10 mouse cellular contexts compared by ENCODE assay signal in genomic region chr11:108268421-108269322, GRCm38 (mm10).
DNase-seq lines count a peak whose midpoint lies in the region; ATAC-seq lines count a peak whose summit lies in the region.
"Had no signal": no experiment of that assay in that cellular context is flagged by ENCODE, and none has a peak within 500 bp of the region (broad histone marks: within the 10 kb centered on the region; RNA-seq: fewer than 3 reads in every experiment).

No protein-coding gene starts in this region.

- peaks cover 5% of the 10 kb centered on the region for H3K4me1 ChIP-seq in liver, embryonic 11.5 days (replicated peaks; ENCODE audit: control insufficient read depth, insufficient read depth, low read length)
- H3K4me1 ChIP-seq in liver, embryonic 12.5 days: peaks cover 42% of the 10 kb centered on the region
- H3K4me1 ChIP-seq in hindbrain, embryonic 16.5 days (ENCODE audit: control insufficient read depth, insufficient read depth, low read depth, low read length): peaks cover 23% of the 10 kb centered on the region
- peaks cover 38% of the 10 kb centered on the region for H3K4me1 ChIP-seq in neural tube, embryonic 13.5 days (replicated peaks)

- H3K36me3 ChIP-seq in liver, embryonic 11.5 days (ENCODE audit: control insufficient read depth, insufficient read depth, low read length): no peaks in the 10 kb centered on the region
- no peaks in the 10 kb centered on the region for H3K36me3 ChIP-seq in liver, embryonic 12.5 days
- H3K36me3 ChIP-seq in hindbrain, embryonic 16.5 days (ENCODE audit: control insufficient read depth, insufficient read depth, low read length): no peaks in the 10 kb centered on the region
- no peaks in the 10 kb centered on the region for H3K36me3 ChIP-seq in neural tube, embryonic 13.5 days
- H3K36me3 ChIP-seq: embryonic facial prominence, embryonic 12.5 days had no signal

- H3K4me3 ChIP-seq in liver, embryonic 11.5 days (ENCODE audit: low read depth, low read length): no peak overlapping the region
- no peak overlapping the region for H3K4me3 ChIP-seq in liver, embryonic 12.5 days
- H3K4me3 ChIP-seq in hindbrain, embryonic 16.5 days (ENCODE audit: low read length): no peak overlapping the region
- no peak overlapping the region for H3K4me3 ChIP-seq in neural tube, embryonic 13.5 days
- H3K4me3 ChIP-seq: embryonic facial prominence, embryonic 12.5 days had no signal

- H3K27ac ChIP-seq in liver, embryonic 11.5 days (ENCODE audit: low read depth, low read length): peak overlapping the region; percentile 32
- H3K27ac ChIP-seq in liver, embryonic 12.5 days: no peak overlapping the region
- peak overlapping the region; percentile 1; the same call in 1 of the 2 replicates for H3K27ac ChIP-seq in hindbrain, embryonic 16.5 days (ENCODE audit: low read depth, low read length)
- peak overlapping the region; percentile 69 for H3K27ac ChIP-seq in neural tube, embryonic 13.5 days (replicated peaks)
- H3K27ac ChIP-seq: embryonic facial prominence, embryonic 12.5 days had no signal

- no peaks in the 10 kb centered on the region for H3K9me3 ChIP-seq in liver, embryonic 11.5 days (ENCODE audit: control insufficient read depth, low read length)
- no peaks in the 10 kb centered on the region for H3K9me3 ChIP-seq in liver, embryonic 12.5 days (replicated peaks)
- H3K9me3 ChIP-seq in hindbrain, embryonic 16.5 days (ENCODE audit: control insufficient read depth, low read length): no peaks in the 10 kb centered on the region
- H3K9me3 ChIP-seq in neural tube, embryonic 13.5 days: no peaks in the 10 kb centered on the region
- H3K9me3 ChIP-seq: embryonic facial prominence, embryonic 12.5 days had no signal

- no peaks in the 10 kb centered on the region for H3K27me3 ChIP-seq in liver, embryonic 11.5 days (replicated peaks; ENCODE audit: control insufficient read depth, insufficient read depth, low read length)
- no peaks in the 10 kb centered on the region for H3K27me3 ChIP-seq in liver, embryonic 12.5 days (replicated peaks)
- no peaks in the 10 kb centered on the region for H3K27me3 ChIP-seq in hindbrain, embryonic 16.5 days (replicated peaks; ENCODE audit: control insufficient read depth, insufficient read depth, low read length)
- no peaks in the 10 kb centered on the region for H3K27me3 ChIP-seq in neural tube, embryonic 13.5 days
- H3K27me3 ChIP-seq: embryonic facial prominence, embryonic 12.5 days had no signal

- ATAC-seq in liver, embryonic 11.5 days (replicated peaks; ENCODE audit: low FRiP score): no peak
- ATAC-seq in liver, embryonic 12.5 days: no peak
- no peak for ATAC-seq in hindbrain, embryonic 16.5 days
- ATAC-seq in neural tube, embryonic 13.5 days (ENCODE audit: low read depth): peak; percentile 49; the same call in 1 of the 2 replicates

- WGBS in liver, embryonic 11.5 days: 69% methylated on average over 12 of the region's 12 CpGs
- 69% methylated on average over 12 of the region's 12 CpGs for WGBS in liver, embryonic 12.5 days (ENCODE audit: insufficient replicate concordance)
- 49% methylated on average over 12 of the region's 12 CpGs for WGBS in hindbrain, embryonic 16.5 days
- 45% methylated on average over 12 of the region's 12 CpGs for WGBS in neural tube, embryonic 13.5 days

- DNase-seq in liver, embryonic 11.5 days (ENCODE audit: low spot score): no peak
- peak; percentile 16 for DNase-seq in adipocyte (ENCODE audit: low spot score)
- no peak for DNase-seq in right cerebral cortex, adult 2 months (ENCODE audit: low spot score in 2 of 2)
- DNase-seq in adrenal gland, adult 18-20 months (ENCODE audit: low spot score in 2 of 2): no peak
- DNase-seq: heart, postnatal 10 days; right cerebral cortex, postnatal 14 days had no signal

- H3K4me2 ChIP-seq in liver, embryonic 11.5 days: no peak overlapping the region
- no peak overlapping the region for H3K4me2 ChIP-seq in liver, embryonic 12.5 days
- no peak overlapping the region for H3K4me2 ChIP-seq in hindbrain, embryonic 16.5 days (ENCODE audit: low read length)
- 0 out of 2 replicates have a peak overlapping the region, but pooled peaks have one; percentile 5 for H3K4me2 ChIP-seq in neural tube, embryonic 13.5 days
- H3K4me2 ChIP-seq: embryonic facial prominence, embryonic 12.5 days had no signal

- no peak overlapping the region for H3K9ac ChIP-seq in liver, embryonic 11.5 days (ENCODE audit: low read depth, low read length)
- no peak overlapping the region for H3K9ac ChIP-seq in liver, embryonic 12.5 days
- no peak overlapping the region for H3K9ac ChIP-seq in hindbrain, embryonic 16.5 days (ENCODE audit: low read depth, low read length)
- 0 out of 2 replicates have a peak overlapping the region, but pooled peaks have one; percentile 53 for H3K9ac ChIP-seq in neural tube, embryonic 13.5 days
- H3K9ac ChIP-seq: embryonic facial prominence, embryonic 12.5 days had no signal
